Comparison of ENCODE assay signal across 10 mouse cellular contexts in the genomic region with DNA sequence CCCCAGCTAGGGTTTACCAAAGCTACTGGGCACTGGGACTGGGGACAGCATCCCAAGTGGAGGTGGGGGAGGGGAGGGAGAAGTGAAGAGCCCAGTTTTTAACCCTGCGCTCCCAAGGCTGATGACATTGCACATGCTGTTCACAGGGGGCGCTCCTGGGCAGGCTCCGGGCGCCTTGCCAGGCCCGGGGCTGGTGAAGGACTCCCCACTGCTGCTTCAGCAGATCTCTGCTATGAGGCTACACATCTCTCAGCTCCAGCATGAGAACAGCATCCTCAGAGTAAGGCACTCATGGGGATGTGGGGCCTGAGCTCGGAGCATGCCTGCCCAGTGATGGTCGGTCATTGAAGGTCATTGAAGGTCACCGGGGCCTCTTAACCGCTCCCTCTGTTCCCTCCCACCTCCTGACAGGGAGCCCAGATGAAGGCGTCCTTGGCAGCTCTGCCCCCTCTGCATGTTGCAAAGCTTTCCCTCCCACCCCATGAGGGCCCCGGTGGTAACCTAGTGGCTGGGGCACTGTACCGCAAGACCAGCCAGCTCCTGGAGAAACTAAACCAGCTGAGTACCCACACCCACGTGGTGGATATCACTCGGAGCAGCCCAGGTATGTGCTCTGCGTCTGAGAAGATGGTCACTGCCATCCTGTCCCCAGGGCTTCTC. TPM values are rescaled to one million over a fixed set of nuclear protein-coding genes. Genes with fewer than 3 reads are reported as not detected.
DNase-seq lines count a peak whose midpoint lies in the region; ATAC-seq lines count a peak whose summit lies in the region.
"Had no signal": no experiment of that assay in that cellular context is flagged by ENCODE, and none has a peak within 500 bp of the region (broad histone marks: within the 10 kb centered on the region; RNA-seq: fewer than 3 reads in every experiment).

No protein-coding gene starts in this region.

- peak; percentile 34; the same call in 1 of the 2 replicates for ATAC-seq in heart, embryonic 12.5 days (ENCODE audit: insufficient number of reproducible peaks, low FRiP score)

- 37% methylated on average over 15 of the region's 15 CpGs for WGBS in heart, embryonic 12.5 days

- DNase-seq in heart, postnatal 25 days (ENCODE audit: low spot score), result no peak
- peak; percentile 58 for DNase-seq in NIH3T3 (ENCODE audit: low read depth)
- peak; percentile 89 to 91 for DNase-seq in cerebellum, postnatal 25 days
- DNase-seq in heart, postnatal 14 days, result peak; percentile 36 to 54
- peak; percentile 64 to 69 for DNase-seq in layer of hippocampus, postnatal 36 days
- DNase-seq in retina, postnatal 1 day, result peak; percentile 64
- no peak for DNase-seq in urinary bladder, postnatal 10 days (ENCODE audit: low spot score)

- no peak overlapping the region for H3K4me3 ChIP-seq in heart, embryonic 12.5 days
- H3K4me3 ChIP-seq: myocyte had no signal

- no peaks in the 10 kb centered on the region for H3K9me3 ChIP-seq in heart, embryonic 12.5 days (replicated peaks)

- H3K4me1 ChIP-seq in heart, embryonic 12.5 days (replicated peaks), result peaks cover 18% of the 10 kb centered on the region

- no peaks in the 10 kb centered on the region for H3K27me3 ChIP-seq in heart, embryonic 12.5 days (replicated peaks)
- H3K27me3 ChIP-seq: CH12.LX had no signal

- H3K4me2 ChIP-seq in heart, embryonic 12.5 days, result no peak overlapping the region

- intact Hi-C loops in heart, postnatal 25 days (cut with DNase I), result no loop called here
- intact Hi-C loops in heart, postnatal 14 days (cut with DNase I), result no loop called here

- no peak overlapping the region for H3K9ac ChIP-seq in heart, embryonic 12.5 days

- peaks cover 90% of the 10 kb centered on the region for H3K36me3 ChIP-seq in heart, embryonic 12.5 days

- peak overlapping the region; percentile 1 for H3K27ac ChIP-seq in heart, embryonic 12.5 days (ENCODE audit: poor library complexity, severe bottlenecking)

RNA-seq across cellular contexts. Expression of a gene that starts 22.2 kb away (rescaled TPM):
- polyA plus RNA-seq in heart, embryonic 12.5 days (2016; fragmentation: Nextera tagmentation; extraction: Ambion mirVana), result 0.27 and 0.52 TPM in 2 replicates
- not detected for total RNA-seq in heart, postnatal 25 days (2021)
- total RNA-seq in heart, postnatal 14 days (2021), result under 1 TPM in 1 of 2 experiments, not detected in 1; 0.10 TPM
- total RNA-seq in layer of hippocampus, postnatal 36 days (2021), result 1 to 10 TPM in 1 of 2 experiments, under 1 TPM in 1; 0.57 to 2.8 TPM

RNA-seq across cellular contexts. Expression of a gene that starts 31.8 kb away (rescaled TPM):
- 86.9 and 89.0 TPM in 2 replicates for polyA plus RNA-seq in heart, embryonic 12.5 days (2016; fragmentation: Nextera tagmentation; extraction: Ambion mirVana)
- total RNA-seq in heart, postnatal 25 days (2021), result 100 to 1,000 TPM; 134 to 136 TPM
- 100 to 1,000 TPM; 121 to 128 TPM for total RNA-seq in heart, postnatal 14 days (2021)
- total RNA-seq in layer of hippocampus, postnatal 36 days (2021), result 100 to 1,000 TPM; 384 to 404 TPM

RNA-seq across cellular contexts. Expression of a gene that starts 41.3 kb away (rescaled TPM):
- 0.17 and 0.39 TPM in 2 replicates for polyA plus RNA-seq in heart, embryonic 12.5 days (2016; fragmentation: Nextera tagmentation; extraction: Ambion mirVana)
- total RNA-seq in heart, postnatal 25 days (2021), result under 1 TPM in 1 of 2 experiments, not detected in 1; 0.17 TPM
- under 1 TPM in 1 of 2 experiments, not detected in 1; 0.26 TPM for total RNA-seq in heart, postnatal 14 days (2021)
- total RNA-seq in layer of hippocampus, postnatal 36 days (2021), result 10 to 100 TPM; 23.4 to 24.0 TPM

RNA-seq across cellular contexts. Expression of a gene that starts 41.3 kb away (rescaled TPM):
- 4.2 and 6.8 TPM in 2 replicates for polyA plus RNA-seq in heart, embryonic 12.5 days (2016; fragmentation: Nextera tagmentation; extraction: Ambion mirVana)
- total RNA-seq in heart, postnatal 25 days (2021), result 1 to 10 TPM; 1.0 to 2.3 TPM
- 1 to 10 TPM; 1.1 to 1.3 TPM for total RNA-seq in heart, postnatal 14 days (2021)
- total RNA-seq in layer of hippocampus, postnatal 36 days (2021), result 10 to 100 TPM; 24.2 to 25.3 TPM

Comparison
In these comparisons a context has a peak if more than half of its experiments do, and no peak if none do; other contexts are left out.
1. DNase-seq: peak in NIH3T3 (single experiment), cerebellum, postnatal 25 days (2 of 2), heart, postnatal 14 days (2 of 2), layer of hippocampus, postnatal 36 days (2 of 2) and retina, postnatal 1 day (single experiment); none in heart, postnatal 25 days (single experiment) and urinary bladder, postnatal 10 days (single experiment).
2. RNA of a gene that starts 41.3 kb away (total RNA-seq): 23.4 to 24.0 TPM in layer of hippocampus, postnatal 36 days; 0.26 TPM in heart, postnatal 14 days and 0.17 TPM in heart, postnatal 25 days; every median in the first group is over 10 times any median in the second.